Mouse (Mus musculus): ENCODE data around the gene Adamts8.

The Adamts8 gene

GRCm38 (mm10) chr9:30985782-30986181 is 43.4 kb downstream of the Adamts8 start:
- DNase-seq (ENCODE audit: low spot score in 2 of 2), result no peak

- DNase-seq (ENCODE audit: low spot score in 2 of 2), result no peak
Measured at GRCm38 (mm10) chr9:30993106-30993505, 50.7 kb downstream of the Adamts8 start.

GRCm38 (mm10) chr9:30996590-30997562 is 54.5 kb downstream of the Adamts8 start:
- no peak for DNase-seq (ENCODE audit: low spot score in 2 of 2)

GRCm38 (mm10) chr9:31000641-31001040 is 58.3 kb downstream of the Adamts8 start:
- DNase-seq (ENCODE audit: low spot score in 2 of 2), result no peak

GRCm38 (mm10) chr9:31002528-31002927 is 60.2 kb downstream of the Adamts8 start:
- DNase-seq (ENCODE audit: low spot score in 2 of 2), result no peak

GRCm38 (mm10) chr9:31009334-31009733 is 67.0 kb downstream of the Adamts8 start:
- no peak for DNase-seq (ENCODE audit: low spot score in 2 of 2)

GRCm38 (mm10) chr9:31010040-31010439 is 67.7 kb downstream of the Adamts8 start:
- no peak for DNase-seq (ENCODE audit: low spot score in 2 of 2)

- DNase-seq (ENCODE audit: low spot score in 2 of 2), result no peak
Measured at GRCm38 (mm10) chr9:31010749-31011148, 68.4 kb downstream of the Adamts8 start.

- no peak for DNase-seq (ENCODE audit: low spot score in 2 of 2)
Measured at GRCm38 (mm10) chr9:31011533-31011932, 69.2 kb downstream of the Adamts8 start.

GRCm38 (mm10) chr9:31012674-31013073 is 70.3 kb downstream of the Adamts8 start:
- no peak for DNase-seq (ENCODE audit: low spot score in 2 of 2)

GRCm38 (mm10) chr9:31013415-31013814 is 71.1 kb downstream of the Adamts8 start:
- no peak for DNase-seq (ENCODE audit: low spot score in 2 of 2)
